Mouse (Mus musculus) cerebellum, adult 2 months (tissue): ENCODE measurements around the gene Slc47a1. TPM values are rescaled to one million over a fixed set of nuclear protein-coding genes. Genes with fewer than 3 reads are reported as not detected.

Experiments used
- DNase-seq, 2 experiments: peaks; one replicate each; pipeline ENCODE4 v3.0.0; 2021
- H3K27ac ChIP-seq: fragments of 200-500 bp; 2 replicates; pipeline ENCODE4 v1.5.1; 2012; ENCODE audit warnings: low read length, control low read depth, inconsistent platforms; ENCODE audit not compliant: insufficient read depth
- H3K27me3 ChIP-seq: fragments of 200-500 bp; 2 replicates; pipeline ENCODE4 v1.6.1; 2012; ENCODE audit warnings: inconsistent platforms, mild to moderate bottlenecking, low read length, moderate library complexity; ENCODE audit not compliant: control insufficient read depth, insufficient read depth
- H3K4me1 ChIP-seq: fragments of 200-500 bp; 2 replicates; pipeline ENCODE4 v1.6.1; 2011; ENCODE audit warnings: low read length; ENCODE audit not compliant: control insufficient read depth, insufficient read depth
- H3K4me3 ChIP-seq: fragments of 200-500 bp; replicated peaks from 2 replicates; pipeline ENCODE3; 2011; ENCODE audit warnings: mild to moderate bottlenecking, low read depth, low read length, control low read depth; ENCODE audit not compliant: insufficient read depth
- CTCF ChIP-seq: fragments of 200-500 bp; IDR thresholded peaks from 2 replicates; pipeline ENCODE4 v1.5.1; 2011; ENCODE audit warnings: low read depth, mild to moderate bottlenecking, control low read depth, low read length, moderate library complexity, borderline replicate concordance; ENCODE audit not compliant: insufficient read depth
- POLR2A ChIP-seq: fragments of 200-500 bp; IDR thresholded peaks from 2 replicates; pipeline ENCODE4 v1.6.1; 2011; ENCODE audit warnings: low read length, control low read depth, borderline replicate concordance; ENCODE audit not compliant: insufficient read depth
- WGBS: fragments of 180-500 bp; shearing (Covaris S2); methylation state at CpG from one replicate; pipeline ENCODE4 v1.1.7; 2018; 5-methylcytosine and 5-hydroxymethylcytosine counted together
- polyA plus RNA-seq: library from polyadenylated mRNA; depleted of rRNA; stranded (reverse); fragments of >200 nt; gene quantifications from 2 replicates; pipeline ENCODE4 v1.2.3, GENCODE M21; 2012

Slc47a1 gene
- polyA plus RNA-seq, 1 experiment, result 1.00 TPM

DNA sequence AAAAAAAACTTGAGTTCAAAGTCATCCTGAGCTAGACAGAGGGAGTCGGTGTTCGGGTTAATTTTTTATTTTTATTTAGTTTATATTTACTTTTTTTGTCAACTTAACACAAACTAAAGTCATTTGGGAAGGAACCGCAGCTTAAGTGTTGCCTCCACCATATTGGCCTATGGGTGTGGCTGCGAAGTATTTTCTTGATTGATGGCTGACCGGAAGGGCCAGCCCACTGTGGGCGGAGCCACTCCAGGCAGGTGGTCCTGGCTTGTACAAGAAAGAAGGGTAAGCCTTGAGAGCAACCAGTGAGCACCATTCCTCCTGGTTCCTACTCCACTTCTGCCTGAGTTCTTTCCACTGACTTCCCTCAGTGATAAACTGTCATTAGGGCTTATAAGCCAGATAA, 14.0 kb downstream of the Slc47a1 start:
- Histone ChIP-seq H3K27ac (no peak overlapping the region), H3K4me1 (no peaks in the 10 kb centered on the region), H3K4me3 (no peak overlapping the region), H3K27me3 (no peaks in the 10 kb centered on the region)
- TF ChIP-seq CTCF, result no peak
- no peak for TF ChIP-seq POLR2A
- 87% methylated on average over 6 of the region's 6 CpGs for WGBS
- no peak for DNase-seq

DNA sequence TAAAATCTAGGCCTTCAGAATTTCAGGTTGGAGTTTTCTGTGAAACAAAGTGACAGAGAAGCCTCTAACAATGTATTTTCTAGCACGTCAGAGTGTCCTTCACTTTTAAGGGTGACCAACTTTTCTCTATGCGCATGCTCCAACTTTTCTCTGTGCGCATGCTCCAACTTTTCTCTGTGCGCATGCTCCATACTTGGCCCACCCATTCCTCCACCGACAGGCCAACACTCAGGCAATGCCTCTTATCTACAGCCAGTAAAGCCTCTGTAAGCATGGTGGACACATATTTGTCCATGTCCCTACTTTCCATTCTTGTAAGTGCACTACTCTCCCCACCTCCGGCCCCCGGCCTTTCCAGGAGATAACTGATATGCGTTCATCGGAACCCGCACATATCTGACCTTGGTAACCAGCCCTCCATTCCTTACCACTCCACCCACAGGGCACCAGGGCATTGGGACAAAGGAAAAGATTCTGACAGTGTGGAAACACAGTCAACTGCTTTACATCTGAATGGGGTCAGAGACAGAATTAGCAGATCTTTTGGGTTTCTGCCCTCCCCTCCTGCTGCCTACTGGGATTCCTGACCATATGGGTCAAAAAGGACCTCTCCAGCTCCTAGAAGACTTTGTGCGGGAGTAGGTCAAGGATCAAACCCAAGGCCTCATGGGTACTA, 16.5 kb downstream of the Slc47a1 start:
- no peak overlapping the region for H3K4me3 ChIP-seq
- 82% methylated on average over 11 of the region's 11 CpGs for WGBS
- no peak for TF ChIP-seq CTCF
- no peak for TF ChIP-seq POLR2A
- no peak overlapping the region for H3K27ac ChIP-seq
- no peak for DNase-seq
- no peaks in the 10 kb centered on the region for H3K27me3 ChIP-seq
- no peaks in the 10 kb centered on the region for H3K4me1 ChIP-seq

DNA sequence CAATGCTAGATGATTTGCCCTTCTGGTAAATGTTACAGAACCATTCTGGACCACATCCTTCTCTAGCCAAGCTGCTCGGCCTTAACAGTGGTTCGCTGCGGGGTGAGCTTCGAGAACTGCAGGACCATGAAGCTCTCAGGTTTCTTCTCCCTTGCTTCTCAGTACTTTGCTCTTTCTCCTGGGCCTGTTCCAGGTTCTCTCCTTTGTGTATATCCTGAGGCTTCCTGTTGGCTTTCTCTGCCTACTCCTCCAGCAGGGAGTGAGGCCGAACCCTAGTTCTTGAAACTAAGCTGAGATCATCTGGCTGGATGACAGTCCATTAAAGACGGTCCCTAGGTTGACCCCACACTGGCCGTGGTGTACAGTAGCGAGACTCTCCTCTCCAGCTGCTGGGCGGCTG, 21.5 kb downstream of the Slc47a1 start:
- WGBS, result 94% methylated on average over 9 of the region's 9 CpGs
- Histone ChIP-seq H3K27ac (no peak overlapping the region), H3K27me3 (no peaks in the 10 kb centered on the region), H3K4me3 (no peak overlapping the region), H3K4me1 (no peaks in the 10 kb centered on the region)
- DNase-seq, result no peak
- no peak for TF ChIP-seq CTCF
- no peak for TF ChIP-seq POLR2A

DNA sequence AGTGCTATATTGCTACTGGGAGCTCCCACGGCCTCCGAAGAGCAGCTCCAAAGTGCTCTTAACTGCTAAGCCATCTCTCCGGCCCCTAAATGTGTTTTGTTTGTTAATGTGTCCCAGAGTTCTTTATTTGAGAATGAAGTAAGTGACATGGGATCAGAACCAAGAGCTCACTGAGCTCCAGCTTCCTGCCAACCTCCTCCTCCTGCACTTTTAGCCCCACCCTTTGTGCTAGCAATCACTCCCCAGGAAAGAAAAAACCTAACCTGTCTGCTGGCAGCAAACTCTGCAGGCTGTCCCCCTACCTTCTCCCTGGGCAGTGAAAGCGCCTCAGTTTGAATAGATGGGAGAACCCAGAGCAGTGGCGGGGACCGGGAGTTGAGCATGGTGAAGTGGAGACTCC, 22.0 kb downstream of the Slc47a1 start:
- H3K4me1 ChIP-seq, result no peaks in the 10 kb centered on the region

DNA sequence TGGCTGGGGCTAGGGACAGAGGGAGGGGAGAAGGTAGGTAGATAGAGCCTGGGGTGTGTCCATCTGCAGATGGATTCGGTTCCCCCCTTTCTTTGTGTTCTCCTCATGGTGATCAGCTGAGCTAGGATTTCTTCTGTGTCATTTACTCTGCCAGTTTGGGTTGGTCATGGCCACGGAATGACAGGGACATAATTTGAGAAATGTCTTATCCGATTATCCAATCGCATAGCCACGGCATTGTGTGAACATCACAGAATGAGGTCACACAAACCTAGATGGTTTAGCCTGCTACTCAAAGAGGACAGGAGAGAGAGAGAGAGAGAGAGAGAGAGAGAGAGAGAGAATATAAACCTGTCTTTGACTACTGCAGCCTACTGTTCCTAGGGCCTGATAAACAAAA, 22.8 kb downstream of the Slc47a1 start:
- H3K4me1 ChIP-seq, result no peaks in the 10 kb centered on the region
- no peak overlapping the region for H3K27ac ChIP-seq
- no peaks in the 10 kb centered on the region for H3K27me3 ChIP-seq
- TF ChIP-seq POLR2A (no peak), CTCF (no peak)
- no peak overlapping the region for H3K4me3 ChIP-seq
- DNase-seq, result no peak
- WGBS, result 54% methylated on average over 5 of the region's 5 CpGs

More for the DNA sequence above, 22.0 kb downstream of the Slc47a1 start:
- no peaks in the 10 kb centered on the region for H3K27me3 ChIP-seq
- no peak for TF ChIP-seq CTCF
- TF ChIP-seq POLR2A, result no peak
- H3K4me3 ChIP-seq, result no peak overlapping the region
- no peak overlapping the region for H3K27ac ChIP-seq
- 84% methylated on average over 6 of the region's 6 CpGs for WGBS
- DNase-seq, result no peak

DNA sequence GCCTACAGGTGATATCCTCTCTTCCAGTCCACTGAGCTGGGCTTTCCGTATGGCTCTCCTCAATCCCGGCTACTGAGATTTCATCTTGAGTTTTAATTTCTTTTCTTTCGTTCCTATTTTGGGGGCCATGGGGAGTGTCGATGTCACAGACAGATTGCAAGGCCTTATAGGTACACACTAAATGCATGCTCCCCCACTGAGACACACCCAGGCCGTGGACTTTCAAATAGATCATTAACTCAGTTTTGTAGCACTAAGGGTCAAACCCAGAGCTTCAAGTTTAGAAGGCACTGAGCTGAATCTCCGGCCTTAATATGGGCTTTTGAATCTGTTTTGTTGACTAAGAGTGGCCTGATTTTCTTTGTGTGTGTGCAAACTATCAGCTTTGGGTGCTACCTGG, 23.8 kb downstream of the Slc47a1 start:
- DNase-seq, result no peak
- 85% methylated on average over 6 of the region's 6 CpGs for WGBS
- no peak for TF ChIP-seq POLR2A
- TF ChIP-seq CTCF, result no peak
- H3K4me3 ChIP-seq, result no peak overlapping the region
- H3K27ac ChIP-seq, result no peak overlapping the region
- no peaks in the 10 kb centered on the region for H3K4me1 ChIP-seq
- H3K27me3 ChIP-seq, result no peaks in the 10 kb centered on the region

DNA sequence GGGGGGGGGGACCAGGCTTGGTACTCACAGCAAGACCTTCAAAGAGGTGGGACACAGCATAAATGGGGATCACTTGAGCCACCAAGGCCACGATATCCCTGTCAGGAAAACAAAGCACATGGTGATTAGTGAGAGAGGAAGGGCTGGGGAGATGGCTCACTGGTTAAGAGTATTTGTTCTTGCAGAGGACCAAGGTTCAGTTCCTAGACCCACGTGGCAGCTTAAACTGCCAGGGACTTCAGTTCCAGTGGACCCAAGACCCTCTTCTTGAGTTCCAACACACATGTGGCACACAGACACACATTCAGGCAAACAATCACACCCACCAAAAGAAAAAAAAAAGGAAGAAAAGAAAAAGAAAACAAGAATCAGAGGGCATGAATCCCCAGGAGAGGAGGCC, 25.1 kb downstream of the Slc47a1 start:
- TF ChIP-seq POLR2A (no peak), CTCF (no peak)
- Histone ChIP-seq H3K27me3 (no peaks in the 10 kb centered on the region), H3K4me3 (no peak overlapping the region), H3K4me1 (no peaks in the 10 kb centered on the region), H3K27ac (no peak overlapping the region)
- DNase-seq, result no peak
- WGBS, result 91% methylated on average over 2 of the region's 2 CpGs

DNA sequence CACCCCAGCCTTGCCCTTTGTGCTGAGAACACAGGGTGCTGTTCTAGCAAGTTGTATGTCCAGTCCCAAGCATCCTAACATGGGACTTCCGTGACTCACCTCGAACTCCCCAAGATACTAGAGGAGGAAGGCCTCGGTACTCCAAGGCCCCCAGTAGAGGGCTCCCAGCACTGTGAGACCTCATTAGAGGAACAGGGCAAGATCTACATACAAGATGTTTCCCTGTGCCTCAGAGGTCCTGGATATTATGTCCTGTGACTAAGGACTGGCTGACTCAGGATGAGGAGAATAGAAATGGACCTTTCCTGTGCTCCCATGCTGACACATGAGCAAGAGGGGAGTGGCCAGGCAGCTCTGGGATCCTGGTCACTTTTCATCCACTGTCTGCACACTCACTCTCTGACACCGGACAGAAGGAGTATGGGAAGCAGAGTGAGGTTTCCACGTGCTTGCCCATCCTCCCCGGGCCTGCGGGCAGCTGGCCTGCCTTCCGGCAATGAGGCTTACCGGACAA, 25.9 kb downstream of the Slc47a1 start:
- TF ChIP-seq CTCF (no peak), POLR2A (no peak)
- H3K4me1 ChIP-seq, result no peaks in the 10 kb centered on the region
- DNase-seq, result no peak
- no peaks in the 10 kb centered on the region for H3K27me3 ChIP-seq
- H3K27ac ChIP-seq, result no peak overlapping the region
- H3K4me3 ChIP-seq, result no peak overlapping the region
- 54% methylated on average over 9 of the region's 9 CpGs for WGBS
